ENCODE assay signal across 20 mouse cellular contexts in the genomic region with DNA sequence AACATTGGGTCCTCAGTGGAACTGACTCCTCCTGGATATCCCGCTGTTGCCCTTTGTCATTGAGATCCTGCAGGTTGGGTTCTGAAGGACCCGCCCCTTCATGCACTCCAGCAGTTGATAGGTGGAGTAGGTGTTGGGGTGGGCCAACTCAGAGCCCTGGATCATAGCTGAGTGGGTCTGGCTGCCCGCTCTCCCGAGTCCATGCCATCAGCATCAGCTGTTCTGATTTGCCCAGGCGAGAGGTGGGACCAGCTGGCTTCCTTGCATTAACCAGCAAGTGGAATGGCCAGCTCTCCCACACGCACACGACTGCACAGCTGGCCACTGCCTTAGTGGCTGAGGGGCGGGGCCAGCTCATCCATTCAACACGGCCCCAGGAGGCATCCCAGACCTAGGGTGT. TPM values are rescaled to one million over a fixed set of nuclear protein-coding genes. Genes with fewer than 3 reads are reported as not detected.
DNase-seq lines count a peak whose midpoint lies in the region; ATAC-seq lines count a peak whose summit lies in the region.
"Had no signal": no experiment of that assay in that cellular context is flagged by ENCODE, and none has a peak within 500 bp of the region (broad histone marks: within the 10 kb centered on the region; RNA-seq: fewer than 3 reads in every experiment).

No protein-coding gene starts in this region.

- H3K27ac ChIP-seq in kidney, embryonic 14.5 days (ENCODE audit: low read depth, low read length) = no peak overlapping the region
- H3K27ac ChIP-seq in neural tube, embryonic 12.5 days = no peak overlapping the region
- H3K27ac ChIP-seq: gastrocnemius, adult 2 months; heart, adult 2 months; limb, embryonic 13.5 days; midbrain, embryonic 15.5 days; neural tube, embryonic 13.5 days; stomach, embryonic 15.5 days had no signal

- H3K4me3 ChIP-seq in kidney, embryonic 14.5 days (ENCODE audit: low read length) = no peak overlapping the region
- H3K4me3 ChIP-seq in neural tube, embryonic 12.5 days = no peak overlapping the region
- H3K4me3 ChIP-seq: gastrocnemius, adult 2 months; heart, adult 2 months; limb, embryonic 13.5 days; midbrain, embryonic 15.5 days; neural tube, embryonic 13.5 days; stomach, embryonic 15.5 days had no signal

- no peaks in the 10 kb centered on the region for H3K36me3 ChIP-seq in kidney, embryonic 14.5 days (ENCODE audit: control insufficient read depth, insufficient read depth, low read length)
- H3K36me3 ChIP-seq in neural tube, embryonic 12.5 days = no peaks in the 10 kb centered on the region
- H3K36me3 ChIP-seq: limb, embryonic 13.5 days; midbrain, embryonic 15.5 days; neural tube, embryonic 13.5 days; stomach, embryonic 15.5 days had no signal

- ATAC-seq in kidney, embryonic 14.5 days (ENCODE audit: low FRiP score, low TSS enrichment) = 0 out of 2 replicates have a peak, but pooled peaks have one; percentile 17
- 0 out of 2 replicates have a peak, but pooled peaks have one; percentile 42 for ATAC-seq in neural tube, embryonic 12.5 days (ENCODE audit: low FRiP score, low read depth)
- no peak for ATAC-seq in megakaryocyte-erythroid progenitor cell, adult 5-6 weeks (replicated peaks; ENCODE audit: low FRiP score, low TSS enrichment, poor library complexity, severe bottlenecking)
- ATAC-seq: forebrain, embryonic 14.5 days; inflammation-experienced regulatory T-cells, adult 6 months; midbrain, embryonic 15.5 days; Patski had no signal

- no peak overlapping the region for H3K4me2 ChIP-seq in kidney, embryonic 14.5 days (replicated peaks; ENCODE audit: low read depth, low read length)
- H3K4me2 ChIP-seq in neural tube, embryonic 12.5 days (replicated peaks) = no peak overlapping the region
- H3K4me2 ChIP-seq: limb, embryonic 13.5 days; midbrain, embryonic 15.5 days; neural tube, embryonic 13.5 days; stomach, embryonic 15.5 days had no signal

- DNase-seq in cerebellum, postnatal 10 days = peak; percentile 30 to 37
- DNase-seq in cerebellum, adult 9-10 months = no peak
- DNase-seq in kidney, postnatal 36 days = no peak
- no peak for DNase-seq in neural tube, embryonic 10.5 days (ENCODE audit: extremely low spot score, low spot score)
- DNase-seq in urinary bladder, postnatal 25 days (ENCODE audit: low spot score) = no peak
- DNase-seq: adrenal gland, adult 2 months; cerebellum, adult 11 months; gastrocnemius, adult 2 months; heart, adult 2 months; lung, postnatal 4 days had no signal

- H3K9me3 ChIP-seq in kidney, embryonic 14.5 days (ENCODE audit: control insufficient read depth, low read length) = no peaks in the 10 kb centered on the region
- H3K9me3 ChIP-seq in neural tube, embryonic 12.5 days = no peaks in the 10 kb centered on the region
- H3K9me3 ChIP-seq: limb, embryonic 13.5 days; midbrain, embryonic 15.5 days; neural tube, embryonic 13.5 days; stomach, embryonic 15.5 days had no signal

- no peaks in the 10 kb centered on the region for H3K27me3 ChIP-seq in kidney, embryonic 14.5 days (ENCODE audit: control insufficient read depth, insufficient read depth, low read length)
- no peaks in the 10 kb centered on the region for H3K27me3 ChIP-seq in neural tube, embryonic 12.5 days (replicated peaks)
- H3K27me3 ChIP-seq: limb, embryonic 13.5 days; midbrain, embryonic 15.5 days; neural tube, embryonic 13.5 days; Patski; stomach, embryonic 15.5 days had no signal

- H3K9ac ChIP-seq in kidney, embryonic 14.5 days (ENCODE audit: low read depth, low read length) = no peak overlapping the region
- no peak overlapping the region for H3K9ac ChIP-seq in neural tube, embryonic 12.5 days
- H3K9ac ChIP-seq: limb, embryonic 13.5 days; midbrain, embryonic 15.5 days; neural tube, embryonic 13.5 days; stomach, embryonic 15.5 days had no signal

- 0 out of 2 replicates have a peak, but pooled peaks cover 3% of the 10 kb centered on the region for H3K4me1 ChIP-seq in kidney, embryonic 14.5 days (ENCODE audit: control insufficient read depth, insufficient read depth, low read length)
- peaks cover 5% of the 10 kb centered on the region; the same call in 1 of the 2 replicates for H3K4me1 ChIP-seq in neural tube, embryonic 12.5 days
- H3K4me1 ChIP-seq: stomach, embryonic 15.5 days had no signal

- WGBS in kidney, embryonic 14.5 days = 29% methylated on average over 9 of the region's 9 CpGs
- WGBS in neural tube, embryonic 12.5 days = 18% methylated on average over 9 of the region's 9 CpGs

RNA-seq across cellular contexts. Expression of a gene that starts 5.0 kb away (rescaled TPM):
- 54.7 and 55.0 TPM in 2 replicates for polyA plus RNA-seq in kidney, embryonic 14.5 days (2014; fragmentation: Nextera tagmentation; extraction: Ambion mirVana)
- 55.6 and 56.8 TPM in 2 replicates for polyA plus RNA-seq in neural tube, embryonic 12.5 days (2016; fragmentation: Nextera tagmentation; extraction: Ambion mirVana)
- 41.2 and 50.7 TPM in 2 replicates for total RNA-seq in megakaryocyte-erythroid progenitor cell, adult 5-6 weeks (2014; fragmentation: Nextera tagmentation)
- 84.3 and 108 TPM in 2 replicates for total RNA-seq in megakaryocyte-erythroid progenitor cell, adult 5-6 weeks (2017)

Comparison
In these comparisons a context has a peak if more than half of its experiments do, and no peak if none do; other contexts are left out.
1. DNase-seq: peak in cerebellum, postnatal 10 days (2 of 2); none in cerebellum, adult 9-10 months (single experiment), kidney, postnatal 36 days (0 of 2), neural tube, embryonic 10.5 days (single experiment) and urinary bladder, postnatal 25 days (single experiment).